Mouse (Mus musculus) lung, adult 2 months (tissue): ENCODE results near the gene Pigt. TPM values are rescaled to one million over a fixed set of nuclear protein-coding genes. Genes with fewer than 3 reads are reported as not detected.

Source experiments
- DNase-seq: peaks from one replicate; pipeline ENCODE4 v3.0.0; 2022
- H3K4me1 ChIP-seq: fragments of 200-500 bp; 2 replicates; pipeline ENCODE4 v1.6.1; 2011; ENCODE audit warnings: low read length; ENCODE audit not compliant: control insufficient read depth, insufficient read depth
- H3K4me3 ChIP-seq: fragments of 200-500 bp; replicated peaks from 2 replicates; pipeline ENCODE3; 2011; ENCODE audit warnings: low read depth, mild to moderate bottlenecking, control low read depth, low read length; ENCODE audit errors: extremely low read depth
- CTCF ChIP-seq: fragments of 200-500 bp; IDR thresholded peaks from 2 replicates; pipeline ENCODE4 v1.5.1; 2011; ENCODE audit warnings: mild to moderate bottlenecking, low read length, control low read depth; ENCODE audit not compliant: insufficient read depth
- POLR2A ChIP-seq: fragments of 200-500 bp; IDR thresholded peaks from 2 replicates; pipeline ENCODE4 v1.6.1; 2011; ENCODE audit warnings: low read depth, mild to moderate bottlenecking, control low read depth, low read length, borderline replicate concordance; ENCODE audit errors: extremely low read depth
- WGBS: fragments of 180-500 bp; shearing (Covaris S2); methylation state at CpG from one replicate; pipeline ENCODE4 v1.1.7; 2018; 5-methylcytosine and 5-hydroxymethylcytosine counted together
- polyA plus RNA-seq: library from polyadenylated mRNA; depleted of rRNA; stranded (reverse); fragments of >200 nt; gene quantifications from 2 replicates; pipeline ENCODE4 v1.2.3, GENCODE M21; 2012

Pigt gene
- polyA plus RNA-seq, 1 experiment = 104 TPM

DNA sequence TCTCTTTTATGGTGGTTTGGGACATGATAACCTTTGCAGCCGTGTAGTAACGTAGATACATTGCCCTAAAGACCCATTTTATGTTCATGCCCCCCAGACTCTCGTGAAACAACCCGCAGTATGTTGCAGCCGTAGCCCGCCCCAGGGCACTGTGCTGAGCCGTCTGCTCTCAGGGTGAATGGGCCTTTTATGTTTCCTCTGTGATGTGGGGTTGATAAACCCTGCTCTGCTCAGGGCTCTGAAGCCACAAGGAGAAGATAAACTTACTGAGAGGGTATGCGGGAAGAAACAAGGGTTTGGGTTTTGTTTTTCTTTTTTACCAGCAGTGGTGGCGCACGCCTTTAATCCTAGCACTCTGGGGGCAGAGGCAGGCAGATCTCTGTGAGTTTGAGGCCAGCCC is 37.0 kb downstream of the Pigt start:
- H3K4me3 ChIP-seq = no peak overlapping the region
- TF ChIP-seq POLR2A (no peak), CTCF (no peak)
- DNase-seq = no peak
- WGBS = 75% methylated on average over 10 of the region's 10 CpGs
- 0 out of 2 replicates have a peak, but pooled peaks cover 3% of the 10 kb centered on the region for H3K4me1 ChIP-seq

DNA sequence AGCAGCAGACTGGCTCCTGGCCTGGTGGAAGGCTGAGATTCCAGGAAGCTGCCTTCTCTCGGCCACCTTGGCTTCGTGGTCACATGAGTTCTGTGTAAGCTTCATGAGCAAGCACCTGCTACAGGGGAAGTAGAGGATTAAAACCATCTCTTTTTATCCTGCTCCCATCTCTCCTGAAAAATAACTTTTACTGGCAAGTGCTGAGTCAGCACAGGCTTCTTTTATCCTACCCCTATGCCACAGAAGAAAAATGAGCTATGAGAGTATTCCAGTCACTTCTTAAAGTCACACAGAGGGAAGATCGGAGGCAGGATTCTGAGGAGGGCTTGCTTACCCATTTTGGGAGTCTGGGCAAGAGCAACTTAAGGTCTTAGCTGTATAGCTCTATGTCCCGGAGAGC is 39.7 kb downstream of the Pigt start:
- WGBS = 57% methylated on average over 4 of the region's 4 CpGs
- Histone ChIP-seq H3K4me3 (no peak overlapping the region), H3K4me1 (peaks cover 5% of the 10 kb centered on the region)
- DNase-seq = no peak
- TF ChIP-seq POLR2A (no peak), CTCF (no peak)

DNA sequence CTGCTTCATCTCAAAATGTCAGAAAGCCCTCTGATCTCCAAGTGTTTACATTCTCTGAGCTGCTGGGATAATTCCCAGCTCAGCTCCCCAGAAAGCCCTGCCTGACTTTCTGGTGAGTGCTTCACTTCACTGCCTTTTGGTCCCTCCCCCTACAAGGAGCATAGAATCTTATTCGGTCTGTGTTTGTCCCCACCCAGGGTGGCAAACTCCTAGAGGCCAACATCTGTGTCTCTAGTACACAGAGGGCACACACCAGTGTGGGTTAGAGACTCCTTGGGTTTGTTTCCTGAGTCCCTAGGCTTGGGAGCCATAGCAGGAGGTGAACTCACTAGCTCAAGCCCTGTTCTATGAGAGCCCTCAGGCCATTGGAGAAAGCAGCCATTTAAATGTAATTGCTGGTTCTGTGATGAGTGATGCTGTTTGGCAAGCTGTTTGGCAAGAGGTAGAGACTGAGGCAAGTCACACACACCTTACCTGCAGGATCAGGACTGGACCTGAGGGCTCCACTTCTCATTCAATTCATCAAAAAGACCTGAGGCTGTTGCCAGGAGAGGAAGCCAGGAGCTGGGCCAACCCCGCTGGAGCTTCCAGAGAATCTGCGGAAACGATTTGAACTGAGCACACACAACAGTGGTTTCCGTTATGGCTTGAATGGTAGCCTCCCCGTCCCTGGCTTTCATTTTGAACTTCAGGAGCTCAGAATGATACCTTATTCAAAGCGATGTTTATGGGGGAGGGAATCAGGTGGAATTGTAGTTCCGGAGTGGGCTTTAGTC is 43.5 kb downstream of the Pigt start:
- 21% methylated on average over 8 of the region's 8 CpGs for WGBS
- no peak overlapping the region for H3K4me3 ChIP-seq
- DNase-seq = no peak
- no peak for TF ChIP-seq CTCF
- TF ChIP-seq POLR2A = no peak
- H3K4me1 ChIP-seq = peaks cover 7% of the 10 kb centered on the region

DNA sequence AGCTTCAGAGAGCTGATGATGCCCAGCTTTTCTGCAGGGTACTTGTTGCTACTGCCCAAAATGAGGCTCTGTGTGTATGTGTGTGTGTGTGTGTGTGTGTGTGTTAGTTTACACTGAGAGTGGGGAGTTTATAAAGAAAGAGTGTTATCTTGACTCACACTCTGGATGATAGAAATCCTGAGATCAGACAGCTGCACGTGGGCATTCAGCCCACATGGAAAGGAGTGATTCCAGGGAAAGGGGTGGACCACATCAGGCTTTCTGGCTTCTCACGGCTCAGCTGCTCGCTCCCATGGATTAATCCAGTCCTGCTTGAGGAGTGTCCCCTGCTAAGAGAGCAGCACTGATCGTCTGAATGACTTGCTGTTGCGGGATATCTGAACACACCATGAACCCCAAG is 44.8 kb downstream of the Pigt start:
- 48% methylated on average over 5 of the region's 5 CpGs for WGBS
- peaks cover 7% of the 10 kb centered on the region for H3K4me1 ChIP-seq
- no peak for DNase-seq
- no peak for TF ChIP-seq CTCF
- no peak for TF ChIP-seq POLR2A
- no peak overlapping the region for H3K4me3 ChIP-seq

- WGBS = 69% methylated on average over 7 of the region's 7 CpGs
- no peak for DNase-seq
- Histone ChIP-seq H3K4me1 (peaks cover 7% of the 10 kb centered on the region), H3K4me3 (no peak overlapping the region)
- TF ChIP-seq POLR2A (no peak), CTCF (no peak)
These were observed 45.3 kb downstream of the Pigt start for GRCm38 (mm10) chr2:164542598-164542997.

GRCm38 (mm10) chr2:164543745-164544144 is 46.4 kb downstream of the Pigt start:
- DNase-seq = no peak
- TF ChIP-seq CTCF (no peak), POLR2A (no peak)
- peaks cover 7% of the 10 kb centered on the region for H3K4me1 ChIP-seq
- no peak overlapping the region for H3K4me3 ChIP-seq
- WGBS = 51% methylated on average over 2 of the region's 2 CpGs

DNA sequence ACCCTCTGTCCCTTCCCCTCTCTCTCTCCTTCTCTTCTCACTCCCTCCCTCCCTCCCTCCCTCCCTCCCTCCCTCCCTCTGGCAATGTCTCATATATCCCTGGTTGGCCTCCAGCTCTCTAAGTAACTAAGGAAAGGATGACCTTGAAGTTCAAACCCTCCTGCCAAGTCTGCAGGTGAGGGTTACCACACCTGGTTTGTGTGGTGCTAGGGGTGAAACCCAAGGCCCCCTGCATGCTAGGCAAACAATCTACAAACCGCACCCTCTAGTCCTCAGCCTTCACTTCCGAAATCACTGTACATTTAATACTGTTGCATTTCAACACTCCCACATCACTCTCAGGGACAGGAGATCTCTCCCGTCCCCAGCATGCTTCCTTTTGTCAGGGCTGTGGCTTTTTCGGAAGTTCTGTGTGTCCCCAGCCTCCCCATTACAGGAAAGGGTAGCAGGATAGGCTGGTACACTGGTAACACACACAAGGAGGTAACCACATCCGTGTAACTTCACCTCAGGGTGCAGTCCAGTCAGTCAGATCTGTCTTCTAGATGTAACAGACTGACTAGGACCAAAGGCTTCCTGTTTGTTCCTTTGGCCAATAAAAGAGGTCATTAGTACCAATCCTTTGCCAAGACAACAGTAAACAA is 47.3 kb downstream of the Pigt start:
- 32% methylated on average over 5 of the region's 5 CpGs for WGBS
- DNase-seq = no peak
- Histone ChIP-seq H3K4me1 (peaks cover 9% of the 10 kb centered on the region), H3K4me3 (no peak overlapping the region)
- TF ChIP-seq CTCF (no peak), POLR2A (no peak)

DNA sequence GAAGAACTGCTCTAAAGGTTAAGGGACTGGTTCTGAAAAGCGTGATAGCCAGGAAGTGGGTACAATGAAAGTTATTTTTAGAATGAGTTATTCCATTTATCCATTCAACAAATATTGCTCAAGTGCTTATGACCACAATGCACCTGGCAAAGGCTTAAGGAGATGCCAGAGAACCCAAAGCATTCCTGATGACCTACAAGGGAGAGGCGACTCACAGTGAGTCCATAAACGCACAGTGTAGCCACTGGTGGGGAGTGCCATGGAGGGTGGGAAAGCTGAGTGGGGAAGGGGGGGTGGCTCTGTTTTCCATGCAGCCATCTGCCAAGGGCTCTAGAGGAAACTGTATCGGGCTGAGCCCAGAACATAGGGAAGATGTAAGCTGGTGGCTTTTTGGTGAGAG is 52.0 kb downstream of the Pigt start:
- DNase-seq = peak; percentile 43
- WGBS = 24% methylated on average over 4 of the region's 4 CpGs
- Histone ChIP-seq H3K4me1 (peaks cover 5% of the 10 kb centered on the region; the same call in 1 of the 2 replicates), H3K4me3 (peak overlapping the region; percentile 14)
- TF ChIP-seq POLR2A = peak; percentile 36; the same call in 1 of the 2 replicates
- no peak for TF ChIP-seq CTCF

- H3K4me3 ChIP-seq = no peak overlapping the region
- H3K4me1 ChIP-seq = 0 out of 2 replicates have a peak, but pooled peaks cover 3% of the 10 kb centered on the region
- no peak for DNase-seq
- TF ChIP-seq CTCF = no peak
- no peak for TF ChIP-seq POLR2A
- 28% methylated on average over 10 of the region's 10 CpGs for WGBS
These were observed 52.9 kb downstream of the Pigt start for GRCm38 (mm10) chr2:164549963-164550894.
